Mouse (Mus musculus) neural tube, embryonic 12.5 days (tissue): ENCODE measurements around the gene Stoml1. TPM values are rescaled to one million over a fixed set of nuclear protein-coding genes. Genes with fewer than 3 reads are reported as not detected.

ENCODE experiments used
- ATAC-seq: fragments of 200-750 bp; cut with Nextera tagmentation; 2 replicates; pipeline ENCODE4 v1.8.0; 2017; ENCODE audit warnings: low read depth, mild to moderate bottlenecking, moderate TSS enrichment, moderate library complexity; ENCODE audit not compliant: low FRiP score
- H3K27ac ChIP-seq: fragments of 300-500 bp; sonication (generic); 2 replicates; pipeline ENCODE4 v1.5.1; 2016
- H3K27me3 ChIP-seq: fragments of 300-500 bp; sonication (generic); replicated peaks from 2 replicates; pipeline ENCODE4 v1.6.1; 2016; ENCODE audit warnings: mild to moderate bottlenecking
- H3K36me3 ChIP-seq: fragments of 300-500 bp; sonication (generic); 2 replicates; pipeline ENCODE4 v1.6.1; 2016; ENCODE audit warnings: mild to moderate bottlenecking
- H3K4me1 ChIP-seq: fragments of 300-500 bp; sonication (generic); 2 replicates; pipeline ENCODE4 v1.6.1; 2016
- H3K4me2 ChIP-seq: fragments of 300-500 bp; sonication (generic); replicated peaks from 2 replicates; pipeline ENCODE4 v1.6.1; 2016; ENCODE audit warnings: mild to moderate bottlenecking
- H3K4me3 ChIP-seq: fragments of 300-500 bp; sonication (generic); 2 replicates; pipeline ENCODE4 v1.5.1; 2016
- H3K9ac ChIP-seq: fragments of 300-500 bp; sonication (generic); 2 replicates; pipeline ENCODE4 v1.6.1; 2016; ENCODE audit warnings: mild to moderate bottlenecking
- H3K9me3 ChIP-seq: fragments of 300-500 bp; sonication (generic); 2 replicates; pipeline ENCODE4 v1.6.1; 2016; ENCODE audit warnings: mild to moderate bottlenecking
- WGBS: fragments of 180-500 bp; shearing (Covaris S2); methylation state at CpG from one replicate; pipeline ENCODE4 v1.1.7; 2016; 5-methylcytosine and 5-hydroxymethylcytosine counted together
- polyA plus RNA-seq: library from polyadenylated mRNA; unstranded; fragments of >200 nt; fragmentation: Nextera tagmentation; extraction: Ambion mirVana; gene quantifications from 2 replicates; pipeline ENCODE4 v1.2.1, GENCODE M21; 2016

Gene Stoml1
- polyA plus RNA-seq, 1 experiment from 2014 or later: 62.6 TPM

DNA sequence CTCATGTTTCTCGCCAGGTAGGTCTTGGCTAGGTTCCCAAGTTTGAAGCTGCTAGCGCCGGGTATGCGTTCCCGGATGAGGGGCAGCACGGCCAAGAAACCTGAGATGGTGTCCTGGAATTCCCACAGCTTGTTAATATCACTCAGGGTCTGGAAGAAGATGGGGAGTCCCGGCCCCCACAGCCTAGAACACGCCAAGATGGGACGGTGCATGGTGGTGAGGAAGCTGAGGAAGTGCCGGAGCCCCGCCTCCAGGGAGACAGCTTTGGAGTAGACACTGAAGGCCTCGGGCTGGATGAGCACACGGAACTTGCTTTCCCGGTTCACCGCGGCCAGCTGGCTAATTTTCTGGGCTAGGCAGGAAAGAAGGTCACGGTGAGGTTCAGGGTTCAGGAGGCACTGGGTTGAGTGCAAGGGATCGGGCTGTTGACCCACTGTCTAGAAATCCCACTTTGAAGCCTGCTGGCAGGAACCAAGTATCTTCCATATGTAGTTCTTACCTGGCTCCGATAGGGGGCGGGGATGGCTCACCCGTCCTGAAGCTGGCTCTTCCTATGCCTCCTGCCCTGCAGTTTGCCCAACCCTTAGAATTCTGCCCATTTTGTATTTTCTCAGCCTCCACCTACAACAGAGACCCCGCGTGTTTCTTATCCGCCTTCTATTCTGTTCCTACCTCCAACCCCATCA, 32.6 kb upstream of the Stoml1 start:
- WGBS: 73% methylated on average over 24 of the region's 24 CpGs
- Histone ChIP-seq H3K36me3 (no peaks in the 10 kb centered on the region), H3K4me3 (no peak overlapping the region), H3K27me3 (no peaks in the 10 kb centered on the region), H3K4me2 (no peak overlapping the region), H3K27ac (no peak overlapping the region), H3K9ac (no peak overlapping the region), H3K9me3 (no peaks in the 10 kb centered on the region), H3K4me1 (no peaks in the 10 kb centered on the region)
- no peak for ATAC-seq

GRCm38 (mm10) chr9:58224356-58224755, 28.6 kb upstream of the Stoml1 start:
- H3K4me3 ChIP-seq: no peak overlapping the region
- no peaks in the 10 kb centered on the region for H3K9me3 ChIP-seq
- ATAC-seq: no peak
- WGBS: 94% methylated on average over 2 of the region's 2 CpGs
- peaks cover 10% of the 10 kb centered on the region for H3K36me3 ChIP-seq
- no peak overlapping the region for H3K4me2 ChIP-seq
- no peak overlapping the region for H3K9ac ChIP-seq
- H3K27me3 ChIP-seq: no peaks in the 10 kb centered on the region
- H3K27ac ChIP-seq: no peak overlapping the region
- no peaks in the 10 kb centered on the region for H3K4me1 ChIP-seq

DNA sequence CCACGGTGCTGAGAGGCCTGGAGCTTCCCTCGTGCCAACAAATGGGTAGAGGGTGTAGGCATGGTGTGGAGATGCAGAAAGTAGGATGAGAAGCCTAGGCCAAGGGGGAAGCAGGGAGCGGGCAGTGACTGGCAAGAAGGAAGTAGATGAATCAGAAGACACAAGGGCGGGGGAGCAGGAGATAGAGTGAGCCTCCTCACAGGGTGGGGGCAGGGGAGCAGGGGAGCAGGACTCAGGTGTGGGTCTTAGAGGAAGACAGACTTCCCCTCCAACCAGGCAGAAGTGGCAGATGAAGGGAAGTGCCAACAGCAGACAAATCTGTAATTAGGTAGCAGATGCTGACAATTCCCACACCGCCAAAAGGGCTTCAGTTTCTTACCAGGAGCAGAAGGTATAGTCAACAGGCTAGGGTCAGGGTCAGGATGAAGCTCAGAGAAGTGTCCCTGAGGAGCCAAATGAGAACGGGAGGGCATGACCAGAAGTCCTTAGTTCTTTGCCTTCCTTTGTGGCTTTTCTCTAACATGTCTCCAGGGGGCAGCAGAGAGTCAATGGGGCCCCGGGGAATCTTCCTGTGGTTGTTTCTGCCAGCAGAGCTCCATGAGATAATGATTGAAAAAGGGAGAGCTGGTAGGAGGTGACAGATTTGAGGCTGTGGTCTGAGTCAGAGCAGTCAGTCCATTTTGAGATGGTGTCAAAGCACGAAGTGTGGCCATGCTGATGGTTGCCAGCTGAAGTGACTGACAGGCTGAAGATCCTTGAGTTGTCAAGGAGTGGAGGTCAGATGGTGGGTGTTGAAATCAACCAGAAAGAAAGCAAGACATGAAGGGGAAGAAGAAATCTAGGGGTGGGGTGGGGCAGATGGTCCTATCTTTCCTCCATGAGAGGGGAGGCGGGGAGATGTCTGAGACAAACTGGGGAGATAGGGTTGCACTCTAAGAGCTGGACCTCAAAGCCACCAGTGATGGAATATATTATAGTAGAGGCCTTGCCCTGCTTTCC, 26.8 kb upstream of the Stoml1 start:
- no peak overlapping the region for H3K9ac ChIP-seq
- H3K4me2 ChIP-seq: no peak overlapping the region
- H3K4me3 ChIP-seq: no peak overlapping the region
- WGBS: 67% methylated on average over 9 of the region's 9 CpGs
- peaks cover 16% of the 10 kb centered on the region for H3K36me3 ChIP-seq
- H3K9me3 ChIP-seq: no peaks in the 10 kb centered on the region
- H3K4me1 ChIP-seq: no peaks in the 10 kb centered on the region
- no peak for ATAC-seq
- no peak overlapping the region for H3K27ac ChIP-seq
- H3K27me3 ChIP-seq: no peaks in the 10 kb centered on the region

GRCm38 (mm10) chr9:58228777-58229466, 24.0 kb upstream of the Stoml1 start:
- no peaks in the 10 kb centered on the region for H3K4me1 ChIP-seq
- H3K36me3 ChIP-seq: peaks cover 16% of the 10 kb centered on the region
- ATAC-seq: no peak
- 94% methylated on average over 9 of the region's 9 CpGs for WGBS
- no peak overlapping the region for H3K4me3 ChIP-seq
- H3K9ac ChIP-seq: no peak overlapping the region
- no peaks in the 10 kb centered on the region for H3K27me3 ChIP-seq
- no peak overlapping the region for H3K4me2 ChIP-seq
- H3K9me3 ChIP-seq: no peaks in the 10 kb centered on the region
- no peak overlapping the region for H3K27ac ChIP-seq

GRCm38 (mm10) chr9:58231746-58232145, 21.2 kb upstream of the Stoml1 start:
- Histone ChIP-seq H3K9ac (no peak overlapping the region), H3K36me3 (peaks cover 21% of the 10 kb centered on the region), H3K27ac (no peak overlapping the region), H3K9me3 (no peaks in the 10 kb centered on the region), H3K4me3 (no peak overlapping the region), H3K4me2 (no peak overlapping the region), H3K4me1 (no peaks in the 10 kb centered on the region), H3K27me3 (no peaks in the 10 kb centered on the region)
- no peak for ATAC-seq
- 67% methylated on average over 6 of the region's 6 CpGs for WGBS

DNA sequence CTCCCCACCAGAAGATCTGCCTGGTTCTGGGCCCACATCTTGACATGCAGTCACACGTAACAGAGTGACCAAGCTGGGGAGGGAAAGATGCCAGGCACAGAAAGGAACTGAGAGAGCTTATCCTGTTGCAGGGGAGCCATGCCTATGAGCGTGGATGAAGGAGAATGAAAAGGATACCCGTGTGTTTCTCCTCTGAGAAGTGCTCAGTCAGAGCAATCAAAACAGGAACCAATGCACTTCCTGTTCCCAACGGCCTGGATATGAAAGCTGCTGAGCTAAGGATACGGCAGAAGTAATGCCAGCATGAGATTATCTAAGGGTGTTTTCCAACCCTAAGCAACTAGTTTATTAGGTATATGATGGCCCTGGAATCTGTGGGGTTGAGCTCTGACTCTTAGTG, 20.6 kb upstream of the Stoml1 start:
- H3K4me2 ChIP-seq: no peak overlapping the region
- H3K9me3 ChIP-seq: no peaks in the 10 kb centered on the region
- 80% methylated on average over 5 of the region's 5 CpGs for WGBS
- no peak overlapping the region for H3K27ac ChIP-seq
- no peak overlapping the region for H3K4me3 ChIP-seq
- H3K27me3 ChIP-seq: no peaks in the 10 kb centered on the region
- H3K9ac ChIP-seq: no peak overlapping the region
- no peaks in the 10 kb centered on the region for H3K4me1 ChIP-seq
- no peak for ATAC-seq
- peaks cover 21% of the 10 kb centered on the region for H3K36me3 ChIP-seq

- no peak overlapping the region for H3K4me3 ChIP-seq
- 97% methylated on average over 28 of the region's 28 CpGs for WGBS
- no peaks in the 10 kb centered on the region for H3K27me3 ChIP-seq
- H3K9ac ChIP-seq: no peak overlapping the region
- H3K9me3 ChIP-seq: no peaks in the 10 kb centered on the region
- no peak overlapping the region for H3K4me2 ChIP-seq
- no peak overlapping the region for H3K27ac ChIP-seq
- H3K4me1 ChIP-seq: no peaks in the 10 kb centered on the region
- H3K36me3 ChIP-seq: peaks cover 9% of the 10 kb centered on the region
- ATAC-seq: no peak
These were observed 18.4 kb upstream of the Stoml1 start for GRCm38 (mm10) chr9:58234502-58235015.

- Histone ChIP-seq H3K9me3 (no peaks in the 10 kb centered on the region), H3K9ac (no peak overlapping the region), H3K4me2 (no peak overlapping the region), H3K4me3 (no peak overlapping the region), H3K4me1 (peaks cover 20% of the 10 kb centered on the region; the same call in 1 of the 2 replicates), H3K27ac (no peak overlapping the region), H3K27me3 (no peaks in the 10 kb centered on the region), H3K36me3 (no peaks in the 10 kb centered on the region)
- 0 out of 2 replicates have a peak, but pooled peaks have one; percentile 44 for ATAC-seq
- 56% methylated on average over 9 of the region's 9 CpGs for WGBS
These were observed 11.0 kb upstream of the Stoml1 start for GRCm38 (mm10) chr9:58241780-58242485.

GRCm38 (mm10) chr9:58242696-58243095, 10.3 kb upstream of the Stoml1 start:
- no peak overlapping the region for H3K27ac ChIP-seq
- peaks cover 23% of the 10 kb centered on the region for H3K4me1 ChIP-seq
- WGBS: 88% methylated on average over 5 of the region's 5 CpGs
- H3K4me3 ChIP-seq: no peak overlapping the region
- no peak for ATAC-seq
- H3K9ac ChIP-seq: no peak overlapping the region
- no peaks in the 10 kb centered on the region for H3K36me3 ChIP-seq
- no peak overlapping the region for H3K4me2 ChIP-seq
- no peaks in the 10 kb centered on the region for H3K27me3 ChIP-seq
- H3K9me3 ChIP-seq: no peaks in the 10 kb centered on the region

GRCm38 (mm10) chr9:58243696-58244095, 9.3 kb upstream of the Stoml1 start:
- WGBS: 87% methylated on average over 6 of the region's 6 CpGs
- no peak overlapping the region for H3K4me3 ChIP-seq

GRCm38 (mm10) chr9:58246083-58246591, 6.8 kb upstream of the Stoml1 start:
- peaks cover 28% of the 10 kb centered on the region for H3K4me1 ChIP-seq
- no peaks in the 10 kb centered on the region for H3K36me3 ChIP-seq
- no peak overlapping the region for H3K4me3 ChIP-seq
- 43% methylated on average over 4 of the region's 4 CpGs for WGBS
- no peak overlapping the region for H3K4me2 ChIP-seq
- ATAC-seq: no peak
- no peak overlapping the region for H3K9ac ChIP-seq
- no peak overlapping the region for H3K27ac ChIP-seq
- H3K27me3 ChIP-seq: no peaks in the 10 kb centered on the region
- H3K9me3 ChIP-seq: no peaks in the 10 kb centered on the region

More at GRCm38 (mm10) chr9:58243696-58244095, 9.3 kb upstream of the Stoml1 start:
- no peak for ATAC-seq
- Histone ChIP-seq H3K27me3 (no peaks in the 10 kb centered on the region), H3K27ac (no peak overlapping the region), H3K4me2 (no peak overlapping the region), H3K4me1 (peaks cover 23% of the 10 kb centered on the region), H3K36me3 (no peaks in the 10 kb centered on the region), H3K9ac (no peak overlapping the region), H3K9me3 (no peaks in the 10 kb centered on the region)
